Mouse (Mus musculus) granulocyte monocyte progenitor cell, adult 5-6 weeks (primary cell): ENCODE measurements around the gene Noto. TPM values are rescaled to one million over a fixed set of nuclear protein-coding genes. Genes with fewer than 3 reads are reported as not detected.
"Not testable (repeated sequence)": the region's sequence is repeated elsewhere in the genome, so short reads cannot be mapped to it uniquely, and the experiment has no call there.

Source experiments
- ATAC-seq: replicated peaks from 2 replicates; pipeline ENCODE4 v1.8.0; 2016; ENCODE audit warnings: mild to moderate bottlenecking, moderate TSS enrichment, inconsistent platforms; ENCODE audit not compliant: poor library complexity, severe bottlenecking
- total RNA-seq, 2 experiments: library from RNA; stranded (forward) in 1 of 2; stranded (reverse) in 1 of 2; fragments of 200-712, 200-1000 nt in 1 of 2; fragments of >200 nt in 1 of 2; fragmentation: Nextera tagmentation in 1 of 2; gene quantifications; 2 replicates each; pipeline ENCODE4 v1.2.3; 2014 to 2017

Noto gene
- total RNA-seq, 2 experiments from 2014 or later: not detected

- ATAC-seq: no peak
Observed at GRCm38 (mm10) chr6:85419150-85419549, 4.5 kb upstream of the Noto start.

- no peak for ATAC-seq
Observed at GRCm38 (mm10) chr6:85431274-85431841, 7.7 kb downstream of the Noto start.

GRCm38 (mm10) chr6:85431842-85432431, 8.3 kb downstream of the Noto start, which contains the start of gene Smyd5:
Smyd5 (plus strand) TSS chr6:85431989.
- ATAC-seq: peak; percentile 91

- ATAC-seq: peak; percentile 74
Observed at GRCm38 (mm10) chr6:85433865-85434264, 10.2 kb downstream of the Noto start.

GRCm38 (mm10) chr6:85436204-85436603, 12.5 kb downstream of the Noto start:
- ATAC-seq: no peak; the same call in 1 of the 2 replicates

GRCm38 (mm10) chr6:85436631-85437030, 12.9 kb downstream of the Noto start:
- ATAC-seq: no peak

GRCm38 (mm10) chr6:85441142-85441541, 17.5 kb downstream of the Noto start:
- no peak for ATAC-seq

GRCm38 (mm10) chr6:85443488-85444233, 20.0 kb downstream of the Noto start:
- ATAC-seq: no peak

GRCm38 (mm10) chr6:85444266-85444965, 20.7 kb downstream of the Noto start:
- no peak for ATAC-seq

- ATAC-seq: no peak
Observed at GRCm38 (mm10) chr6:85445286-85445685, 21.6 kb downstream of the Noto start.

- ATAC-seq: no peak
Observed at GRCm38 (mm10) chr6:85447351-85447750, 23.7 kb downstream of the Noto start.

GRCm38 (mm10) chr6:85450140-85450539, 26.5 kb downstream of the Noto start:
- not testable (repeated sequence) for ATAC-seq

GRCm38 (mm10) chr6:85450697-85451663, 27.3 kb downstream of the Noto start, which contains the start of gene Cct7:
Cct7 (plus strand) TSS chr6:85451514.
- ATAC-seq: peak; percentile 81

GRCm38 (mm10) chr6:85451664-85452410, 28.2 kb downstream of the Noto start, which contains the start of gene Pradc1:
Pradc1 (minus strand) TSS chr6:85451970.
- peak; percentile 70 for ATAC-seq

GRCm38 (mm10) chr6:85452411-85452665, 28.7 kb downstream of the Noto start:
- ATAC-seq: peak; percentile 5; the same call in 1 of the 2 replicates

GRCm38 (mm10) chr6:85452816-85453215, 29.1 kb downstream of the Noto start:
- ATAC-seq: no peak

- no peak for ATAC-seq
Observed at GRCm38 (mm10) chr6:85459621-85460020, 35.9 kb downstream of the Noto start.

- no peak for ATAC-seq
Observed at GRCm38 (mm10) chr6:85465381-85465780, 41.7 kb downstream of the Noto start.
